Mouse (Mus musculus) hindbrain, embryonic 14.5 days (tissue): ENCODE measurements around the gene Ell3. TPM values are rescaled to one million over a fixed set of nuclear protein-coding genes. Genes with fewer than 3 reads are reported as not detected.

Experiments
- ATAC-seq: fragments of 200-750 bp; cut with Nextera tagmentation; 2 replicates; pipeline ENCODE4 v1.8.0; 2017; ENCODE audit warnings: moderate number of reproducible peaks, mild to moderate bottlenecking, moderate TSS enrichment, moderate library complexity; ENCODE audit not compliant: low FRiP score
- DNase-seq: peaks from one replicate; pipeline ENCODE4 v3.0.0-alpha.2; 2015; ENCODE audit warnings: low spot score
- H3K27ac ChIP-seq: fragments of 300-500 bp; sonication (generic); 2 replicates; pipeline ENCODE4 v1.5.1; 2014; ENCODE audit warnings: mild to moderate bottlenecking, moderate library complexity
- H3K27me3 ChIP-seq: fragments of 300-500 bp; sonication (generic); 2 replicates; pipeline ENCODE4 v1.6.1; 2014; ENCODE audit warnings: mild to moderate bottlenecking, low read length, mixed read lengths; ENCODE audit not compliant: control insufficient read depth, insufficient read depth
- H3K36me3 ChIP-seq: fragments of 300-500 bp; sonication (generic); replicated peaks from 2 replicates; pipeline ENCODE4 v1.6.1; 2014; ENCODE audit not compliant: control insufficient read depth, insufficient read depth
- H3K4me1 ChIP-seq: fragments of 300-500 bp; sonication (generic); replicated peaks from 2 replicates; pipeline ENCODE4 v1.6.1; 2014; ENCODE audit warnings: antibody characterized with exemption, low read length, mixed read lengths; ENCODE audit not compliant: control insufficient read depth, insufficient read depth
- H3K4me2 ChIP-seq: fragments of 300-500 bp; sonication (generic); replicated peaks from 2 replicates; pipeline ENCODE4 v1.6.1; 2014; ENCODE audit warnings: mild to moderate bottlenecking, moderate library complexity
- H3K4me3 ChIP-seq: fragments of 300-500 bp; sonication (generic); replicated peaks from 2 replicates; pipeline ENCODE4 v1.5.1; 2014; ENCODE audit warnings: mild to moderate bottlenecking, low read length
- H3K9ac ChIP-seq: fragments of 300-500 bp; sonication (generic); 2 replicates; pipeline ENCODE4 v1.6.1; 2014
- H3K9me3 ChIP-seq: fragments of 300-500 bp; sonication (generic); 2 replicates; pipeline ENCODE4 v1.6.1; 2016; ENCODE audit warnings: low read length; ENCODE audit not compliant: control insufficient read depth
- WGBS: fragments of 180-500 bp; shearing (Covaris S2); extraction: QIAGEN DNeasy Blood & Tissue Kit; methylation state at CpG from one replicate; pipeline ENCODE4 v1.1.7; 2014; 5-methylcytosine and 5-hydroxymethylcytosine counted together
- microRNA-seq: library from miRNA; unstranded; fragments of <30 nt; microRNA quantifications from one replicate; pipeline ENCODE4, GENCODE M21; 2016
- polyA plus RNA-seq: library from polyadenylated mRNA; unstranded; fragments of >200 nt; fragmentation: Nextera tagmentation; extraction: Ambion mirVana; gene quantifications from 2 replicates; pipeline ENCODE4 v1.2.1, GENCODE M21; 2014

Ell3 gene
- polyA plus RNA-seq, 1 experiment from 2014 or later = 1.5 TPM

GRCm38 (mm10) chr2:121414139-121414685 is 29.9 kb downstream of the Ell3 start:
- ATAC-seq (peak; percentile 46), DNase-seq (peak; percentile 27)
- Histone ChIP-seq H3K4me3 (peak overlapping the region; percentile 99), H3K9me3 (no peaks in the 10 kb centered on the region), H3K27ac (peak overlapping the region; percentile 98), H3K4me1 (peaks cover 26% of the 10 kb centered on the region), H3K4me2 (peak overlapping the region; percentile 62), H3K36me3 (peaks cover 23% of the 10 kb centered on the region), H3K9ac (peak overlapping the region; percentile 99), H3K27me3 (no peaks in the 10 kb centered on the region)
- WGBS = under 1% methylated on average over 32 of the region's 32 CpGs

- peak within 1 kb of the TSS; percentile 99 for H3K9ac ChIP-seq
- ATAC-seq (peak; percentile 99), DNase-seq (peak; percentile 95)
- H3K27ac ChIP-seq = peak within 1 kb of the TSS; percentile 98
- no peaks in the 10 kb centered on the region for H3K9me3 ChIP-seq
- peaks cover 26% of the 10 kb centered on the region for H3K4me1 ChIP-seq
- peak within 1 kb of the TSS; percentile 99 for H3K4me3 ChIP-seq
- H3K4me2 ChIP-seq = peak within 1 kb of the TSS; percentile 62
- H3K36me3 ChIP-seq = peaks cover 18% of the 10 kb centered on the region
- under 1% methylated on average over 66 of the region's 68 CpGs for WGBS
- H3K27me3 ChIP-seq = no peaks in the 10 kb centered on the region
These were observed 30.6 kb downstream of the Ell3 start, which contains the start of the genes Pdia3 and Catsper2 for GRCm38 (mm10) chr2:121413387-121414042. Gene Pdia3 (plus strand): TSS chr2:121413775. Gene Catsper2 (minus strand): TSS chr2:121413792.

- H3K36me3 ChIP-seq = peaks cover 12% of the 10 kb centered on the region
- H3K27ac ChIP-seq = peak overlapping the region; percentile 98
- peaks cover 26% of the 10 kb centered on the region for H3K4me1 ChIP-seq
- peak; percentile 49 for DNase-seq
- no peaks in the 10 kb centered on the region for H3K9me3 ChIP-seq
- peak overlapping the region; percentile 99 for H3K4me3 ChIP-seq
- H3K9ac ChIP-seq = peak overlapping the region; percentile 99
- WGBS = 14% methylated on average over 4 of the region's 4 CpGs
- no peaks in the 10 kb centered on the region for H3K27me3 ChIP-seq
- ATAC-seq = no peak
- peak overlapping the region; percentile 62 for H3K4me2 ChIP-seq
These were observed 31.2 kb downstream of the Ell3 start for GRCm38 (mm10) chr2:121412843-121413386.

GRCm38 (mm10) chr2:121408160-121408559 is 35.9 kb downstream of the Ell3 start:
- H3K4me2 ChIP-seq = no peak overlapping the region
- WGBS = 34% methylated on average over 4 of the region's 4 CpGs
- no peak for DNase-seq
- no peak for ATAC-seq
- no peak overlapping the region for H3K9ac ChIP-seq
- H3K36me3 ChIP-seq = no peaks in the 10 kb centered on the region; the same call in 1 of the 2 replicates
- no peak overlapping the region for H3K27ac ChIP-seq
- H3K4me1 ChIP-seq = peaks cover 5% of the 10 kb centered on the region; the same call in 1 of the 2 replicates
- no peaks in the 10 kb centered on the region for H3K27me3 ChIP-seq
- H3K4me3 ChIP-seq = no peak overlapping the region
- H3K9me3 ChIP-seq = no peaks in the 10 kb centered on the region

GRCm38 (mm10) chr2:121403296-121403695 is 40.8 kb downstream of the Ell3 start:
- DNase-seq (no peak), ATAC-seq (no peak)
- Histone ChIP-seq H3K4me2 (no peak overlapping the region), H3K27ac (no peak overlapping the region), H3K9ac (no peak overlapping the region), H3K27me3 (no peaks in the 10 kb centered on the region), H3K4me1 (no peaks in the 10 kb centered on the region), H3K9me3 (no peaks in the 10 kb centered on the region), H3K4me3 (no peak overlapping the region), H3K36me3 (no peaks in the 10 kb centered on the region; the same call in 1 of the 2 replicates)

- H3K27ac ChIP-seq = no peak overlapping the region
- peaks cover 5% of the 10 kb centered on the region; the same call in 1 of the 2 replicates for H3K36me3 ChIP-seq
- no peaks in the 10 kb centered on the region for H3K27me3 ChIP-seq
- no peaks in the 10 kb centered on the region for H3K4me1 ChIP-seq
- WGBS = 15% methylated on average over 8 of the region's 8 CpGs
- no peak overlapping the region for H3K4me2 ChIP-seq
- DNase-seq (peak; percentile 91), ATAC-seq (no peak)
- no peaks in the 10 kb centered on the region for H3K9me3 ChIP-seq
- no peak overlapping the region for H3K4me3 ChIP-seq
- no peak overlapping the region for H3K9ac ChIP-seq
These were observed 47.5 kb downstream of the Ell3 start for GRCm38 (mm10) chr2:121396624-121397023.

Small RNA genes lying within 50 kb of the gene (microRNA-seq; reads per million reads assigned to microRNA genes)
- not detected for gene Gm22953

Other genes with a start within 250 kb of the Ell3 start
- 165 and 170 TPM in 2 replicates for gene Trp53bp1, start 172.9 kb downstream of the Ell3 start, polyA plus RNA-seq
- 50.1 and 57.2 TPM in 2 replicates for gene Map1a, start 154.7 kb downstream of the Ell3 start, polyA plus RNA-seq
- 18.6 and 19.3 TPM in 2 replicates for gene Ppip5k1, start 88.9 kb downstream of the Ell3 start, polyA plus RNA-seq
- 90.5 and 103 TPM in 2 replicates for gene Ckmt1, start 86.6 kb downstream of the Ell3 start, polyA plus RNA-seq
- gene Strc, start 57.1 kb downstream of the Ell3 start, polyA plus RNA-seq = not detected in 2 replicates
- gene Pdia3, start 30.5 kb downstream of the Ell3 start, polyA plus RNA-seq = 268 and 307 TPM in 2 replicates
- 2.9 and 3.1 TPM in 2 replicates for gene Catsper2, start 30.5 kb downstream of the Ell3 start, polyA plus RNA-seq
- 315 and 365 TPM in 2 replicates for gene Serf2, start 4.9 kb upstream of the Ell3 start, polyA plus RNA-seq
- gene Hypk, start 9.0 kb upstream of the Ell3 start, polyA plus RNA-seq = 71.9 and 90.2 TPM in 2 replicates
- gene Serinc4, start 12.5 kb upstream of the Ell3 start, polyA plus RNA-seq = 0.68 and 0.96 TPM in 2 replicates
- 65.0 and 69.0 TPM in 2 replicates for gene Mfap1b, start 29.8 kb upstream of the Ell3 start, polyA plus RNA-seq
- gene Mfap1a, start 62.4 kb upstream of the Ell3 start, polyA plus RNA-seq = 23.1 and 25.3 TPM in 2 replicates
- gene Wdr76, start 62.4 kb upstream of the Ell3 start, polyA plus RNA-seq = 3.2 and 3.8 TPM in 2 replicates